Mouse (Mus musculus) spleen, postnatal 4 days (tissue): ENCODE data around the gene Nxph2.
A peak's percentile ranks its signal among the peaks of the same experiment; 100 is the strongest.

Source experiments
- DNase-seq, 2 experiments: peaks; one replicate each; pipeline ENCODE4 v3.0.0; 2022; ENCODE audit warnings: low spot score in 2 of 2

Nxph2 gene

DNA sequence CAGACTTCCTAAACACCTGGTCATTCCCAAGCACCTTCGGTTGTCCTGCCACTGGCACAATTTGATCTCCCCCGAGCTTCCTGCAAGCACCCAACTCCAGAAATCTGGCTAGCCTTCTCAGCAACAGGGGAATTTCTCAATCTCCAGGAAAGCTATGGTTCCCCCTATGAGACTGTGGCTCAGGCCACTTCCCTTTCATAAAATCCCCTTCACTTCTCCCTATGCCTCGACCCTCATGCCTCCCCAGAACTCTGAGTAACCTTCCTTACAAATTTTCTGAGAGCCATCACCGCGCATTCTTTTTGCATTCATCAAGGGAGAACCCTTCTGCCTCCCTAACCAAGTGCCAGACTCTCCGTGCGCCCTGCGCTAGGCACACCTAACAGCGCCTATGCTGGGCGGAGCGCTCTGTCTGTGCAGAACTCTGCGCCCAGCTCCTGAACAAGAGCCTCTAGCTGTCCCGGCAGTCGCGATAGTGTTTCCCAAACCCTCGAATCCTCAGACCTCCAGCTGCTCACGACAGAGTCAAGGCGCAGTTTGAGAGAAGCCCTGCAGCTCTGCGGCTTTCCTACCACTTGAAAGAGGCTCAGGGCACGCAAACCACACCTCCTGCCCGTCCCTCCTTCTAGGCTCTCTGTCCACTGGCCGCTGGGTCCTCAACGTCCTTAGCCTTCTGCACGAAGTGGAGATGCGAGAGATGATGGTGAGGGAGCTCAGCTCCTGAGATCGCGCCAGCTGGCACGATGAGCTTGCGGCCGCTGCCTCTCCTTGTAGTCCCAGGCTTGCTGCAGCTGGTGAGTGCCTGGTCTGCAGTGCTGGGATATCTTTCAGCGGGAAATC is at the start of gene Nxph2:
Gene Nxph2, plus strand, starts transcription at position 501 of the 840 bp plus-strand sequence.
- no peak for DNase-seq

DNA sequence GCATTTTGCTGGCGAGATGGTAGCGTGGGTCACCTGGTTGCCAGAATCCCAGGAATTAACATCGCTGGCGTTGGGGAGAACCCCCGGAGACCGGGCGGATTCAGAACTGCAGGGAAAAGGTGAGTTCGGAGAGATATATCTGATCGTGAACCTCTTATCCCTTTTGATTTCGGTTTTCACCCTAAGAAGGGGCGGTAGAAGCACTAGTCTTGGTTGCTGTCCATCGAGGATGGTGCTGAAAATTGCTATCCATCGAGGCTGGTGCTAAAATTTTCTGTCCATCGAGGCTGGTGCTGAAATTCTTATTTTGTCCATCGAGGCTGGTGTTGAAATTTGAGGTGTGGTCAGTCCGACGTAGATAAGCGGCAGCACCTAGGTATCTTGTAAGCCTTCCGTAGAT is 30.1 kb upstream of the Nxph2 start:
- peak in 1 of 2 experiments; percentile 50 for DNase-seq

DNA sequence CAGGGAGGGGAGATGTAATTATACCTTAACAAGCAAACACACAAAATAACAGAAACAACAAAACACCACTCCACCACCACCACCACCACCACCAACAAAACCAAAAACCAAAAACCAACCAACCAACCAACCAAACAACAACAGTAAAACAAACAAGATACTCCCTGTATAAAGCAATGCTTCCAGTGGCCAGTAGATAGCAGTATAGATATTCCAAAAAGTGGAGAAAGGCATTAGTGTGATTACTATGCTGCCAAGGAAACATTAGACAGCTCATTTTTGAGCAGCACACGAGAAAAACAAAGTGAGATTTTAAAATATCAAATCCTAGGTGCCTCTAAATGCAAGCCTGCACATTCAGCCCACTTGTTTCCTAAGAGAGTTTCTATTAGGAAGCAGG is 6.2 kb upstream of the Nxph2 start:
- no peak for DNase-seq
